Mouse (Mus musculus) intestine, embryonic 14.5 days (tissue): ENCODE data around the gene Bbs9. TPM values are rescaled to one million over a fixed set of nuclear protein-coding genes. Genes with fewer than 3 reads are reported as not detected.
"Not testable (repeated sequence)": the region's sequence is repeated elsewhere in the genome, so short reads cannot be mapped to it uniquely, and the experiment has no call there.

Experiments used
- ATAC-seq: fragments of 200-750 bp; cut with Nextera tagmentation; replicated peaks from 2 replicates; pipeline ENCODE4 v1.8.0; 2017; ENCODE audit warnings: low read depth, moderate number of reproducible peaks, moderate TSS enrichment, moderate library complexity; ENCODE audit not compliant: low FRiP score, low TSS enrichment
- DNase-seq: peaks from one replicate; pipeline ENCODE4 v3.0.0-alpha.2; 2018; ENCODE audit warnings: low spot score
- H3K27ac ChIP-seq: fragments of 300-500 bp; sonication (generic); 2 replicates; pipeline ENCODE4 v1.5.1; 2014; ENCODE audit warnings: low read depth, mild to moderate bottlenecking, control low read depth
- H3K27me3 ChIP-seq: fragments of 300-500 bp; sonication (generic); replicated peaks from 2 replicates; pipeline ENCODE4 v1.6.1; 2014; ENCODE audit warnings: low read length, control low read depth; ENCODE audit not compliant: control insufficient read depth, insufficient read depth
- H3K36me3 ChIP-seq: fragments of 300-500 bp; sonication (generic); 2 replicates; pipeline ENCODE4 v1.6.1; 2014; ENCODE audit warnings: low read length, control low read depth; ENCODE audit not compliant: control insufficient read depth, insufficient read depth
- H3K4me1 ChIP-seq: fragments of 300-500 bp; sonication (generic); replicated peaks from 2 replicates; pipeline ENCODE4 v1.6.1; 2014; ENCODE audit warnings: low read length, control low read depth, mixed read lengths; ENCODE audit not compliant: control insufficient read depth, insufficient read depth
- H3K4me2 ChIP-seq: fragments of 300-500 bp; sonication (generic); 2 replicates; pipeline ENCODE4 v1.6.1; 2014; ENCODE audit warnings: low read length
- H3K4me3 ChIP-seq: fragments of 300-500 bp; sonication (generic); 2 replicates; pipeline ENCODE4 v1.5.1; 2014; ENCODE audit warnings: low read depth, low read length, control low read depth, mixed read lengths
- H3K9ac ChIP-seq: fragments of 300-500 bp; sonication (generic); 2 replicates; pipeline ENCODE4 v1.6.1; 2014; ENCODE audit warnings: mild to moderate bottlenecking, low read length
- H3K9me3 ChIP-seq: fragments of 300-500 bp; sonication (generic); 2 replicates; pipeline ENCODE4 v1.6.1; 2016; ENCODE audit warnings: low read length, control low read depth; ENCODE audit not compliant: control insufficient read depth
- WGBS: fragments of 180-500 bp; shearing (Covaris S2); extraction: QIAGEN DNeasy Blood & Tissue Kit; methylation state at CpG from one replicate; pipeline ENCODE4 v1.1.7; 2014; 5-methylcytosine and 5-hydroxymethylcytosine counted together
- polyA plus RNA-seq: library from polyadenylated mRNA; unstranded; fragments of >200 nt; fragmentation: Nextera tagmentation; extraction: Ambion mirVana; gene quantifications from 2 replicates; pipeline ENCODE4 v1.2.1, GENCODE M21; 2014

The Bbs9 gene
- polyA plus RNA-seq, 1 experiment from 2014 or later = 14.2 TPM

DNA sequence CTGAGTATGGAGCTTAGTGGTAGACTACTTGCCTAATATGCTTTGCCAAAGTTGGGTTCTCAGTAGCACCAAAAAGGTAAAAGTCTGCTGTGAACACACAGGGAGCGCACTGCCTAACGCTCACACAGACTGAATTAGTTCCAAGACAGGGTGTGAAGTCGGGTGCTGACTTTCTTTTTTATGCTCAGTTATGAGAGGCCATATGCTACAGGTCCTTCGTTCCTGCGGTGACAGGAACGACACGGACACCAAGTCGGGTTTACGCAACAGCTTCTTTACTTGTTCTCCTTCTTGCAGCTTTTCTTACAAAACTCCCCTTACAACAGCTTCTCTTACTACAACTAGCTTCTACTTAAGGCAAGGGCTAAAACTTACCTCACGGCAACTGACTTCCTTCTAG is 32.4 kb upstream of the Bbs9 start:
- DNase-seq = no peak
- WGBS = 87% methylated on average over 10 of the region's 10 CpGs
- Histone ChIP-seq H3K9ac (no peak overlapping the region), H3K36me3 (peaks cover 18% of the 10 kb centered on the region), H3K27ac (no peak overlapping the region), H3K4me2 (no peak overlapping the region), H3K9me3 (no peaks in the 10 kb centered on the region), H3K4me1 (no peaks in the 10 kb centered on the region), H3K4me3 (no peak overlapping the region), H3K27me3 (no peaks in the 10 kb centered on the region)
- no peak for ATAC-seq

GRCm38 (mm10) chr9:22445123-22445522 is 30.4 kb upstream of the Bbs9 start:
- ATAC-seq (no peak), DNase-seq (no peak)
- H3K9me3 ChIP-seq = no peaks in the 10 kb centered on the region
- H3K4me2 ChIP-seq = no peak overlapping the region
- no peak overlapping the region for H3K4me3 ChIP-seq
- H3K27ac ChIP-seq = no peak overlapping the region
- H3K27me3 ChIP-seq = no peaks in the 10 kb centered on the region
- H3K4me1 ChIP-seq = no peaks in the 10 kb centered on the region
- H3K9ac ChIP-seq = no peak overlapping the region
- H3K36me3 ChIP-seq = peaks cover 38% of the 10 kb centered on the region
- 80% methylated on average over 1 of the region's 1 CpGs for WGBS

- no peak overlapping the region for H3K27ac ChIP-seq
- no peak overlapping the region for H3K4me3 ChIP-seq
- peaks cover 58% of the 10 kb centered on the region for H3K36me3 ChIP-seq
- no peak overlapping the region for H3K9ac ChIP-seq
- no peaks in the 10 kb centered on the region for H3K4me1 ChIP-seq
- DNase-seq (no peak), ATAC-seq (no peak)
- H3K9me3 ChIP-seq = no peaks in the 10 kb centered on the region
- no peak overlapping the region for H3K4me2 ChIP-seq
- no peaks in the 10 kb centered on the region for H3K27me3 ChIP-seq
- 90% methylated on average over 5 of the region's 5 CpGs for WGBS
These were observed 28.3 kb upstream of the Bbs9 start for GRCm38 (mm10) chr9:22447213-22447612.

DNA sequence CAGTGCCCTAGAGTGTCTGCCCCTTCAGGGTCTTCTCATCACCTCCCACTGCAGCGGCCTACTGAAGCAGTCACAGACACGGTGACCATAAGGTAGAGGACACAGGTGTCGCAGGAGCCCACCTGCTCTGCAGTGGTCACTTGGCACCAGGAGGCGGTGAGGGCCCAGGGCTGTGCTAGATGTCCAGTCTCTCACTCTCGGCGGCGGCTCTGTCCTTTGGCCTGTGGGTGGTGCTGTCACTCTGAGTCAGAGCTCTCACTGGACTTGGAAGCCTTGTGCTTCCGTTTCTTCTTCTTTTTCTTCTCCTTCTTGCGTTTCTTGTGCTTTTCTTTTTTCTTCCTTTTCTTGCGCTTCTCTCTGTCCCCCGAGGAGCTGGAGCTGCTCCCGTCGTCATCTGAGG is 27.1 kb upstream of the Bbs9 start:
- H3K9me3 ChIP-seq = no peaks in the 10 kb centered on the region
- no peaks in the 10 kb centered on the region for H3K27me3 ChIP-seq
- 88% methylated on average over 13 of the region's 13 CpGs for WGBS
- peaks cover 70% of the 10 kb centered on the region for H3K36me3 ChIP-seq
- ATAC-seq (no peak), DNase-seq (no peak)
- H3K27ac ChIP-seq = no peak overlapping the region
- H3K4me2 ChIP-seq = no peak overlapping the region
- no peak overlapping the region for H3K9ac ChIP-seq
- no peaks in the 10 kb centered on the region for H3K4me1 ChIP-seq
- no peak overlapping the region for H3K4me3 ChIP-seq

- peaks cover 77% of the 10 kb centered on the region for H3K36me3 ChIP-seq
- DNase-seq = no peak
- WGBS = 90% methylated on average over 6 of the region's 6 CpGs
- no peak overlapping the region for H3K4me3 ChIP-seq
- no peak overlapping the region for H3K9ac ChIP-seq
- no peak overlapping the region for H3K4me2 ChIP-seq
- H3K27me3 ChIP-seq = no peaks in the 10 kb centered on the region
- no peak overlapping the region for H3K27ac ChIP-seq
- no peak for ATAC-seq
- H3K9me3 ChIP-seq = no peaks in the 10 kb centered on the region
- H3K4me1 ChIP-seq = no peaks in the 10 kb centered on the region
These were observed 26.3 kb upstream of the Bbs9 start for GRCm38 (mm10) chr9:22449209-22449608.

DNA sequence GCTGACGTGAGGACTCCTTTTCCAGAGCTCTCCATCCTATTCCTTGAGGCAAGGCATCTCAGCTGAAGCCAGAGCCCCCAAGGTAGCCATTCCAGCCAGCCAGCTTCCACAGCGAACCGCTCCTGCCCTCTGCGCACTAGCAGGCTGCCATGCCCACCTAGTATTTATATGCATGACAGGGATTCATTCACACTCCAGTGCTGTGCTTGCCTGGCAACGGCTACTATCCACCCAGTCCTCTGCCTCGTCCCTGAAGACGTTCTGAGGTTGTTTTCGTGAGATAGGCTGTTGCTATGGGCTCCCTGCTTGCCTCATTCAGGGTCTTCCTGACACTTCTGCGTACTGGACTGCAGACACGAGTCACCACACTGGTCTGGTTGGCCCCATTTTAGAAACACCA is 22.8 kb upstream of the Bbs9 start:
- Histone ChIP-seq H3K27me3 (no peaks in the 10 kb centered on the region), H3K9ac (no peak overlapping the region), H3K36me3 (peaks cover 97% of the 10 kb centered on the region), H3K9me3 (no peaks in the 10 kb centered on the region), H3K4me2 (no peak overlapping the region), H3K27ac (no peak overlapping the region), H3K4me1 (no peaks in the 10 kb centered on the region), H3K4me3 (no peak overlapping the region)
- ATAC-seq = no peak
- no peak for DNase-seq
- WGBS = 92% methylated on average over 10 of the region's 10 CpGs

DNA sequence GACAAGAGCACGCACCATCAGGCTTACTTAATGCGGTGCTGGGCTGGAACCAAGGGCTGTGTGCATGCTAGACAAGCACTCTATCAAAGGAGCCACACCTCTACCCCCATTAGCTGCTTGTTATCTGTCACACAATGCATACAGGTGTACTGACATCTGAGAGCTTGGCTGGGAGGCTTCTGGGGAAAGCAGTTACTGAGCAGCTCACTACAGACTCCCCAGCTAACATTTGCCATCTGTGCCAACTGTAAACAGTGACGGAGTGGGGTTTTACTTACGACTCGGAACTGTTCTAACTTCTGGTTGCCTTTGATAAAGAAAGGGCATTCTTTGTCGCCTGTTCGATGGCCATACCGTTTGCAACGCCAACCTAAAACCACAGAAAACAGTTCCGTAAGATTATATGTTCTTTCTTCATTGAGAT is 22.0 kb upstream of the Bbs9 start:
- H3K4me3 ChIP-seq = no peak overlapping the region
- no peaks in the 10 kb centered on the region for H3K4me1 ChIP-seq
- DNase-seq (no peak), ATAC-seq (no peak)
- H3K27me3 ChIP-seq = no peaks in the 10 kb centered on the region
- no peak overlapping the region for H3K9ac ChIP-seq
- H3K36me3 ChIP-seq = peaks cover 92% of the 10 kb centered on the region
- 88% methylated on average over 10 of the region's 10 CpGs for WGBS
- H3K4me2 ChIP-seq = no peak overlapping the region
- no peak overlapping the region for H3K27ac ChIP-seq
- no peaks in the 10 kb centered on the region for H3K9me3 ChIP-seq

GRCm38 (mm10) chr9:22453990-22454389 is 21.5 kb upstream of the Bbs9 start, which contains the start of gene Gm17545:
Gene Gm17545 (plus strand): TSS chr9:22454290.
- H3K36me3 ChIP-seq = peaks cover 91% of the 10 kb centered on the region
- 92% methylated on average over 8 of the region's 8 CpGs for WGBS
- not testable (repeated sequence) for ATAC-seq

GRCm38 (mm10) chr9:22455041-22455440 is 20.5 kb upstream of the Bbs9 start:
- Histone ChIP-seq H3K9me3 (no peaks in the 10 kb centered on the region), H3K4me1 (no peaks in the 10 kb centered on the region), H3K4me2 (no peak overlapping the region), H3K9ac (no peak overlapping the region), H3K36me3 (peaks cover 85% of the 10 kb centered on the region), H3K4me3 (no peak overlapping the region), H3K27me3 (no peaks in the 10 kb centered on the region), H3K27ac (no peak overlapping the region)
- DNase-seq = no peak
- ATAC-seq = no peak

More at GRCm38 (mm10) chr9:22453990-22454389, 21.5 kb upstream of the Bbs9 start, which contains the start of gene Gm17545:
- not testable (repeated sequence) for DNase-seq, H3K27me3 ChIP-seq, H3K9ac ChIP-seq, H3K27ac ChIP-seq, H3K4me1 ChIP-seq, H3K4me2 ChIP-seq, H3K4me3 ChIP-seq, H3K9me3 ChIP-seq
